Mouse (Mus musculus): ENCODE measurements around the gene Cep350. TPM values are rescaled to one million over a fixed set of nuclear protein-coding genes. Genes with fewer than 3 reads are reported as not detected.

Cep350 gene
- 72.8 TPM for total RNA-seq (2023)

GRCm38 (mm10) chr1:155973068-155973718, at the start of gene Cep350:
Gene Cep350, minus strand, starts transcription at chr1:155973255.

GRCm38 (mm10) chr1:155812581-155813499, 160.2 kb downstream of the Cep350 start, which contains the start of gene Qsox1:
Gene Qsox1, minus strand, starts transcription at chr1:155812889.

Other genes with a start within 250 kb of the Cep350 start
- gene Lhx4, start 221.6 kb downstream of the Cep350 start, total RNA-seq (2023), result not detected
- gene Qsox1, start 160.4 kb downstream of the Cep350 start, total RNA-seq (2023), result 42.1 TPM
- 87.5 TPM for gene Tor1aip2, start 62.1 kb upstream of the Cep350 start, total RNA-seq (2023)
- 88.3 TPM for gene Tor1aip1, start 63.2 kb upstream of the Cep350 start, total RNA-seq (2023)
- not detected for gene Fam163a, start 231.8 kb upstream of the Cep350 start, total RNA-seq (2023)

All from CD8-positive naive resting alpha-beta T cell, adult 57 days (primary cell).